Mouse (Mus musculus) ES-E14 (cell line): ENCODE results near the gene Bloc1s3.

ENCODE experiments used
- CHD2 ChIP-seq: IDR thresholded peaks from 2 replicates; pipeline ENCODE4 v1.6.1; 2014; ENCODE audit warnings: mild to moderate bottlenecking, low read depth, low read length, inconsistent platforms
- MAFK ChIP-seq: IDR thresholded peaks from 2 replicates; pipeline ENCODE4 v1.6.1; 2014; ENCODE audit warnings: mild to moderate bottlenecking, low read depth, low read length, inconsistent platforms; ENCODE audit not compliant: insufficient read depth
- ZNF384 ChIP-seq: IDR thresholded peaks from 2 replicates; pipeline ENCODE4 v1.6.1; 2012; ENCODE audit warnings: low read depth, low read length, inconsistent platforms

- TF ChIP-seq MAFK (no peak), CHD2 (no peak), ZNF384 (no peak)
Measured at GRCm38 (mm10) chr7:19462884-19463381, 45.2 kb downstream of the Bloc1s3 start, which contains the start of gene Exoc3l2.
